Mouse (Mus musculus) midbrain, embryonic 16.5 days (tissue): ENCODE measurements around the gene Ndc80. TPM values are rescaled to one million over a fixed set of nuclear protein-coding genes. Genes with fewer than 3 reads are reported as not detected.
A peak's percentile ranks its signal among the peaks of the same experiment; 100 is the strongest.

ENCODE experiments used
- ATAC-seq: fragments of 200-750 bp; cut with Nextera tagmentation; 2 replicates; pipeline ENCODE4 v1.8.0; 2017; ENCODE audit warnings: moderate TSS enrichment
- H3K27ac ChIP-seq: fragments of 300-500 bp; sonication (generic); 2 replicates; pipeline ENCODE4 v1.5.1; 2014; ENCODE audit warnings: mild to moderate bottlenecking, low read length, mixed read lengths
- H3K27me3 ChIP-seq: fragments of 300-500 bp; sonication (generic); 2 replicates; pipeline ENCODE4 v1.6.1; 2014; ENCODE audit warnings: low read depth, low read length, mixed read lengths; ENCODE audit not compliant: control insufficient read depth, insufficient read depth
- H3K36me3 ChIP-seq: fragments of 300-500 bp; sonication (generic); 2 replicates; pipeline ENCODE4 v1.6.1; 2014; ENCODE audit warnings: mild to moderate bottlenecking, low read length, moderate library complexity, mixed read lengths; ENCODE audit not compliant: control insufficient read depth, insufficient read depth
- H3K4me1 ChIP-seq: fragments of 300-500 bp; sonication (generic); 2 replicates; pipeline ENCODE4 v1.6.1; 2014; ENCODE audit warnings: mild to moderate bottlenecking, low read length, mixed read lengths; ENCODE audit not compliant: control insufficient read depth, insufficient read depth
- H3K4me2 ChIP-seq: fragments of 300-500 bp; sonication (generic); 2 replicates; pipeline ENCODE4 v1.6.1; 2014; ENCODE audit warnings: mild to moderate bottlenecking, low read length, mixed read lengths
- H3K4me3 ChIP-seq: fragments of 300-500 bp; sonication (generic); 2 replicates; pipeline ENCODE4 v1.5.1; 2014; ENCODE audit warnings: low read depth, mild to moderate bottlenecking, low read length, moderate library complexity, mixed read lengths
- H3K9ac ChIP-seq: fragments of 300-500 bp; sonication (generic); 2 replicates; pipeline ENCODE4 v1.6.1; 2014; ENCODE audit warnings: low read depth, low read length, mixed read lengths
- H3K9me3 ChIP-seq: fragments of 300-500 bp; sonication (generic); replicated peaks from 2 replicates; pipeline ENCODE4 v1.6.1; 2014; ENCODE audit warnings: mild to moderate bottlenecking, low read length, mixed read lengths; ENCODE audit not compliant: control insufficient read depth, poor library complexity, severe bottlenecking
- WGBS: fragments of 180-500 bp; shearing (Covaris S2); extraction: QIAGEN DNeasy Blood & Tissue Kit; methylation state at CpG from one replicate; pipeline ENCODE4 v1.1.7; 2014; 5-methylcytosine and 5-hydroxymethylcytosine counted together
- polyA plus RNA-seq: library from polyadenylated mRNA; unstranded; fragments of >200 nt; fragmentation: Nextera tagmentation; extraction: Ambion mirVana; gene quantifications from 2 replicates; pipeline ENCODE4 v1.2.1, GENCODE M21; 2015

Ndc80 gene
- polyA plus RNA-seq, 1 experiment from 2014 or later: 4.4 TPM

DNA sequence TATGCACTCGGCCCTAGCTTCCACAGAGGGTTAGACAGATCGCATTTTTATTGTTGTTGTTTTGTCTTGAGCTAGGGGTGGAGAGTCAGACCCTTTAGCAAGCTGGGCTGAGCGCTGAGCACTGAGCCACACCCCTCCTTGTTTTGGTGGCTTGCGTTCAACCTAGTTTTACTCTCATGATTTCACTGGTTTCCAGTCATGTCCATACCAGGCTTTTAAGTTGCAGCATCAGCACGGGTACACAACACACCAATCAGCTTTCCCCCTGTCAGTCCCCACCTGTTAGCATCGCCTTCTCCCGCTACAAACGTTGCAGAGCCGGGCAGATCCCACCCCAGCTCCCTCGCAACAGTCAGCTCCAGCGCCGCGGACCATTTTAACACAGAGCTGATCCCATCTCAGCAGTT lies 352 bp downstream of the Ndc80 start:
- peaks cover 9% of the 10 kb centered on the region for H3K4me1 ChIP-seq
- H3K9ac ChIP-seq: peak overlapping the region; percentile 66
- H3K4me3 ChIP-seq: peak overlapping the region; percentile 58
- no peak overlapping the region; the same call in 1 of the 2 replicates for H3K27ac ChIP-seq
- no peaks in the 10 kb centered on the region for H3K36me3 ChIP-seq
- peak overlapping the region; percentile 86 for H3K4me2 ChIP-seq
- H3K9me3 ChIP-seq: no peaks in the 10 kb centered on the region
- WGBS: under 1% methylated on average over 13 of the region's 13 CpGs
- H3K27me3 ChIP-seq: no peaks in the 10 kb centered on the region
- peak; percentile 19 for ATAC-seq

DNA sequence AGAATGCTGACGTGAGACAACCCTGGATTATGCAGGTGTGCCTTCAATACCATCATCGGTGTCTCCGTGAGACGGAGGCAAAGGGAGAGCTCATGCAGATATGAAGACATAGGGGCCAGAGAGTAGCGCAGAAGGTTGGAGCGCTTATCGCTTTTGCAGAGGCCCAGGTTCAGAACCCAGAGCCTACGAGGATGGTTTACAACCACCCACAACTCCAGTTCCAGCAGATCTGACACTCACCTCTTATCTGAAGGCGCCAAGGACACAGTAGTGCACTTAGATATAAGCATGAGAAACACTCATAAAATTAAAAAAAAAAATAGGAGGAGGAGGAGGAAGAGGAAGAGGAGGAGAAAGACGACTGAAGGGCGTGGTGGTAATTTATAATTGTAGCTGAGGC lies 16.4 kb downstream of the Ndc80 start:
- no peak for ATAC-seq
- no peak overlapping the region for H3K27ac ChIP-seq
- no peaks in the 10 kb centered on the region for H3K27me3 ChIP-seq
- no peaks in the 10 kb centered on the region for H3K9me3 ChIP-seq
- no peak overlapping the region for H3K9ac ChIP-seq
- no peaks in the 10 kb centered on the region for H3K36me3 ChIP-seq
- WGBS: 97% methylated on average over 11 of the region's 11 CpGs
- H3K4me2 ChIP-seq: no peak overlapping the region
- no peaks in the 10 kb centered on the region for H3K4me1 ChIP-seq
- no peak overlapping the region for H3K4me3 ChIP-seq

DNA sequence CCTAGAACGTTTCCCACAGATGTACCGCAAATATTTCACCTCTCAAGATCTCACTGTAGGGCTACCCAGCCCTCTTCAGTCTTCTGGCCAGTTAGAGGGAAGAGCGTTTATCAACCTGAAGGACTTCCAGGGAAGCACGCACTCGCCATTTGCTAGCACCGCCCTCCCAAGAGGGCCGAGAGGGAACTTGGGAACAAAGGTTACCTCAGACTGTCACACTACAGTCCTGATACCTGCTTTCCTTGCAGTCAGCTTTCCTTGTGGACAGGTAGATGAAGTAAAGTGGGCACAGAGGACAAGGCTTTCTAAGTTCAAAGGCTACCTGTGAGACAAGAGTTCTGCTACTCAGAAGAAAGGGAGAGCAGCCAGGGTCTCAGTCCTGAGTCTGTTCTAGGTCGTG lies 19.8 kb downstream of the Ndc80 start:
- Histone ChIP-seq H3K4me3 (no peak overlapping the region), H3K4me2 (no peak overlapping the region), H3K9ac (no peak overlapping the region), H3K27ac (no peak overlapping the region), H3K4me1 (no peaks in the 10 kb centered on the region), H3K36me3 (no peaks in the 10 kb centered on the region), H3K27me3 (no peaks in the 10 kb centered on the region), H3K9me3 (no peaks in the 10 kb centered on the region)
- 94% methylated on average over 8 of the region's 8 CpGs for WGBS
- no peak for ATAC-seq

DNA sequence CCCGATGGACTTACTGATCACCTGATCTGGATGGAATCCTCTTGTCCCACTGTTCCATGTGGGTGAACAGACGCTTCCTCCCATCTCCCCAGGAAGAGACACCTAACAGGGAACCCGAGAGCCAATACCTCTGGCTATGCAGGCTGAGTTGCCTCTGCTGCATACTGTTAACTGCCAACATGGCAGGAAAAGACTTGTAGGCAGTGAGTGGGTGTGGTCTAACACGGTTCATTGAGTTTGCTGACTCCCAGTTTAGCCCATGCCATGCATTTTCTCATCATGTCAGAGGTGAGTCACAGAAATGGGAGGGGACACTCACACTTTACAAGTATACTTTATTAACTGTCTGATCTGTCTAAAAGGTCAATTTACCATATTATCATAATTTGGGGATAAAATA lies 30.9 kb downstream of the Ndc80 start:
- no peaks in the 10 kb centered on the region for H3K36me3 ChIP-seq
- H3K27ac ChIP-seq: no peak overlapping the region
- H3K4me1 ChIP-seq: no peaks in the 10 kb centered on the region
- H3K27me3 ChIP-seq: no peaks in the 10 kb centered on the region
- ATAC-seq: no peak
- H3K9me3 ChIP-seq: no peaks in the 10 kb centered on the region
- no peak overlapping the region for H3K4me2 ChIP-seq
- no peak overlapping the region for H3K9ac ChIP-seq
- no peak overlapping the region for H3K4me3 ChIP-seq
- WGBS: 92% methylated on average over 4 of the region's 4 CpGs

DNA sequence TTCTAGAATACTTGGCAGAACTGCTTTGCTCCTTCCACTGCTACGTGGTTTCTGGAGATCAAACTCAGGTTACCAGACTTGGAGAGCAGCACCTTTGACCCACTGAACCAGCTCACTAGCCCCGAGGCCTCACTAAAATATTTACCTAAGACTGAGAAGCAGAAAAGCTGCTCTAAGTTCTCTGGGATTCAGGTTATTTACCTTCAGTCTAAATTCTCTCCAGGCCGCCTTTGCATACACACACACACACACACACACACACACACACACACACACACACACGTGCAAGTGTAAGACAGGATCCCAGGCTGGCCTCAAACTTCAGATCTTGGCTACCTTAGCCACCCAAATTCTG lies 35.3 kb downstream of the Ndc80 start:
- no peak overlapping the region for H3K4me3 ChIP-seq
- no peak overlapping the region for H3K4me2 ChIP-seq
- no peaks in the 10 kb centered on the region for H3K27me3 ChIP-seq
- no peaks in the 10 kb centered on the region for H3K36me3 ChIP-seq
- no peaks in the 10 kb centered on the region for H3K4me1 ChIP-seq
- no peaks in the 10 kb centered on the region for H3K9me3 ChIP-seq
- no peak overlapping the region for H3K9ac ChIP-seq
- ATAC-seq: no peak
- 75% methylated on average over 4 of the region's 4 CpGs for WGBS
- H3K27ac ChIP-seq: no peak overlapping the region

DNA sequence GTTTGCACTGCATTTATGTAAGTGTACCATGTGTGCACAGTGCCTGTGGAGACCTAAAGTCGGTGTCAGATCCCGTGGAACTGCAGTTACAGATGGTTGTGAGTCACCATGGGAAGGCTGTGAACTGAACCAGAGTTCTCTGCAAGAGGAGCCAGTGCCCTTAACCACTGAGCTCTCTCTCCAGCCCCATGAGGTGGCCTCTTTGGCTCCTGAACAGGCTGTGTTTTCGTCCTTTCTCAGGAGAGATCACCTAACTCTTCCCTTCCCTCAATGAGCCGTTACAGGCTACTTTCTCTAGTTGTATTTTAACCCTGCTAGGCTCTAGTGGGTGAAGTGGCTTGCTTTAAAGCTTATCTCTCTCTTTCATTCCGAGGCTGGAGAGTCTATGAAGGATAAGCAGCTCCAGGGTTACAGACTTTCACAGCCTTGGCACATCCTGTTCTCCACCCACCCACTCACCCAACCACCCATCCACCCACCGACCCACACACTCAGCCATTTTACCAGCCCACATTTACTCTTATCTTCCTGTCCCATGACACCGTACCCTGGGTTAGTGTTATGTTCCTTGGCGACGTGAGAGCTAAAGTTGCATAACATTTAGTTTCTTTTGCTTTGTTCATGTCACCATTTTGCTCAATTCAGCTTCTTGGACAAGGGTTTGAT lies 35.9 kb downstream of the Ndc80 start:
- Histone ChIP-seq H3K4me3 (no peak overlapping the region), H3K27ac (no peak overlapping the region), H3K9ac (no peak overlapping the region), H3K9me3 (no peaks in the 10 kb centered on the region), H3K4me2 (no peak overlapping the region), H3K27me3 (no peaks in the 10 kb centered on the region), H3K4me1 (no peaks in the 10 kb centered on the region), H3K36me3 (no peaks in the 10 kb centered on the region)
- 85% methylated on average over 9 of the region's 9 CpGs for WGBS
- no peak for ATAC-seq

DNA sequence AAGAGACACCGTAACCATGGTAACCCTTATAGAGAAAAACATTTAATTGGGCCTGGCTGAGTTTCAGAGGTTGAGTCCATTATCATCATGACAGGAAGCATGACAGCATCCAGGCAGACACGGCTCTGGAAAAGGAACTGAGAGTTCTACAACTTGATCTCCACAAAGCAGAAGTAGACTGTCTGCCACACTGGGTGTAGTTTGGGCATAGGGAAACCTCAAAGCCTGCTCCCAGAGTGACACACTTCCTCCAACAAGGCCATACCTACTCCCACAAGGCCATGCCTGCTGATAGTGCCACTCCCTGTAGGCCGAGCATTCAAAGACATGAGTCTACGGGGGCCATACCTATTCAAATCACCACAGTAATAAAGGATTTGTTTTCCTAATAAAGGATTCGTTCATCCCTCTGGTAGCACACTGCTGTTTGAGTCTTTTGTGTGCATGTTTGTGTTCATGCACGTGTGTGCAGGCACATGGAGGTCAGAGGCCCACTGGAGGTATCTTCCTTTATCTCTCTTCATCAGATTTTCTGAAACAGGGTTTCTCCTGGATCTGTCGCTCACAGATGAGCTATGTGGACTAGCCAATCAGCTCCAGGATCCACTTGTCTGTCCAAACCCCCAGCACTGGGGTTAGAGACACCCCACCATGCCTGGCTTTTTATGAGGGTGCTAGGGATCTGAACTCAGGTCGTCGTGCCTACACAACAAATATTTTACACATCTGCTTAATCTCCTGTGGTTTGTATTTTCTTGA lies 36.8 kb downstream of the Ndc80 start:
- Histone ChIP-seq H3K27me3 (no peaks in the 10 kb centered on the region), H3K4me2 (no peak overlapping the region), H3K4me3 (no peak overlapping the region), H3K36me3 (no peaks in the 10 kb centered on the region), H3K27ac (no peak overlapping the region), H3K9ac (no peak overlapping the region), H3K4me1 (no peaks in the 10 kb centered on the region), H3K9me3 (no peaks in the 10 kb centered on the region)
- WGBS: 77% methylated on average over 9 of the region's 9 CpGs
- ATAC-seq: no peak

DNA sequence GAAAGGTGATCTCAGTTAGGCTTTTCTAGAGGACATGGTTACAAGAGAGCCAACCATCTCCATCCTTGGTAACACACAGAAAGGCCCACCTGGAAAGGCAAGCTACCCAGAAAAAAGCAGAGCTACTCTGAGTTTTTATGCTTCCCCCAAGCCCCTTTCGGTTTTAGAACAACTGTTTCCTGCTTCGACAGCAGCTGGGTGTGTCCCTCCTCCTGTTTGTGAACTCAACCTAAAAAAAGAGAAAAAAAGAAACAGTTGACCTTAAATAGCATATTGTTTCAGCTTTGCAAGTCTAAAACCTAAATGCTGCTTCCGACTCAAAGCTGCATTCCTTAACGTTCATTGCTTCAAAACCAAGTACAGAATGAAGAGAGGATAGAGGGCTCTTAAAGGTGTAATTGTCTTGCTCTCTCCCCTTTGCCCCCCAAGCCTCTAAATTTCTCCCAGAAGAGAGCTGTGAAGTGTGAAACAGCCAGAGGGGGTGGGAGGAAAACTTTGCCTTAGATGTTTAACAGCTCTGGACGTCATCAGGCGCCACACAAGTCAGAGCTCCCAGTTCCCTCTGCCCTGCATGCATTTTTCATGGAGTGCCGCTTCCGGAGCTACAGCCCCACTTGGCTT lies 40.3 kb downstream of the Ndc80 start:
- no peak overlapping the region for H3K9ac ChIP-seq
- no peaks in the 10 kb centered on the region for H3K27me3 ChIP-seq
- no peak overlapping the region for H3K4me3 ChIP-seq
- no peak for ATAC-seq
- no peaks in the 10 kb centered on the region for H3K9me3 ChIP-seq
- no peaks in the 10 kb centered on the region for H3K36me3 ChIP-seq
- no peak overlapping the region for H3K4me2 ChIP-seq
- no peaks in the 10 kb centered on the region for H3K4me1 ChIP-seq
- no peak overlapping the region for H3K27ac ChIP-seq
- 53% methylated on average over 8 of the region's 8 CpGs for WGBS

DNA sequence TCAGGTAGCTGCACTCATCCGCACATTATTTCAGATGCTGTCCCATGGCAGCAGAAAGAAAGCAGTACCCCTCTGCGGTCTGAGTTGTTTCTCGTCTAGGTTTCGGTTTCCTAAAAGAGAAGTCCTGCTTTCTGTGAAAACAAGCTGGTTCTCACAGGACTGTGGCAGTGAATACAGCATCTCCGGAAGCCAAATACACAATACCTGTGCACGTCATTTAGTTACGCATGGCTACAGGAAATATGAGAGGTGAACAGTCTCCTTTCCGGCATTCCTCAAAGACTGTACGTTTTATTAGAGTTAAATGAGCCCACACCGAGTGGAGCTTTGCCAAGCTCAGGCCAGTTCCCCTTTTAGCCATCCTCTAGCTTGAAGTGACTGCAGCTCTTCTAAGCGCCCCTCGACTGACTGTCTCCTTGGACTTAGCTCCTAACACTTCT lies 40.8 kb downstream of the Ndc80 start:
- Histone ChIP-seq H3K4me1 (no peaks in the 10 kb centered on the region), H3K27ac (no peak overlapping the region), H3K9me3 (no peaks in the 10 kb centered on the region), H3K4me2 (no peak overlapping the region), H3K36me3 (no peaks in the 10 kb centered on the region), H3K27me3 (no peaks in the 10 kb centered on the region), H3K4me3 (no peak overlapping the region), H3K9ac (no peak overlapping the region)
- 65% methylated on average over 12 of the region's 12 CpGs for WGBS
- no peak for ATAC-seq
